Mouse (Mus musculus) urinary bladder, adult 2 months (tissue): ENCODE data around the gene Man2b2. TPM values are rescaled to one million over a fixed set of nuclear protein-coding genes. Genes with fewer than 3 reads are reported as not detected.
A peak's percentile ranks its signal among the peaks of the same experiment; 100 is the strongest.

Experiments used
- DNase-seq: peaks from one replicate; pipeline ENCODE4 v3.0.0; 2022; ENCODE audit warnings: low spot score
- polyA plus RNA-seq: library from polyadenylated mRNA; depleted of rRNA; stranded (reverse); fragments of >200 nt; gene quantifications from 2 replicates; pipeline ENCODE4 v1.2.3, GENCODE M21; 2012; rRNA removed

Man2b2 gene
- polyA plus RNA-seq: 42.0 and 46.6 TPM in 2 replicates

- DNase-seq: peak; percentile 90
Measured at GRCm38 (mm10) chr5:36829913-36830879, at the start of gene Man2b2. Gene Man2b2 (minus strand): TSS chr5:36830653.

DNA sequence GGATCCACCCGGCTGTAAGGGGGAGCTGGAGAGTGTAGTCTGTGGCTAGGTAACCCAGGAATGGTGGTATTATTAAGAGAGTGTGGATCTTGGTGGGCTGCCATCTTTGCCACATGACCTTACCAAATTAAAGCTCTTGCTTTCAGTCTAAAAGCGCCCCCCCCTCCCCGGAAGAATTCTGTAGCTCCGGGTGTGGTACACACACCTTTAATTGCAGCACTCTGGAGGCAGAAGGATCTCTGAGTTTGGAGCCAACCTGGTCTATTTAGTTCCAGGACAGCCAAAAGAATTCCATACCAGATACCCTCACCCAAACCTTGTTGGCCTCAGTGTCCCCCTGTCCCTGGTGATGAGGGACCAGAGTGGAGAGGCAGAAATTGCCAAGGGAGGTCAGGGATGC lies 48.3 kb upstream of the Man2b2 start:
- DNase-seq: no peak

- no peak for DNase-seq
Measured at GRCm38 (mm10) chr5:36877641-36878040, 47.2 kb upstream of the Man2b2 start.

GRCm38 (mm10) chr5:36876777-36877396 lies 46.4 kb upstream of the Man2b2 start:
- DNase-seq: no peak

- DNase-seq: no peak
Measured at GRCm38 (mm10) chr5:36875956-36876355, 45.5 kb upstream of the Man2b2 start.

- DNase-seq: no peak
Measured at GRCm38 (mm10) chr5:36870916-36871315, 40.5 kb upstream of the Man2b2 start.

DNA sequence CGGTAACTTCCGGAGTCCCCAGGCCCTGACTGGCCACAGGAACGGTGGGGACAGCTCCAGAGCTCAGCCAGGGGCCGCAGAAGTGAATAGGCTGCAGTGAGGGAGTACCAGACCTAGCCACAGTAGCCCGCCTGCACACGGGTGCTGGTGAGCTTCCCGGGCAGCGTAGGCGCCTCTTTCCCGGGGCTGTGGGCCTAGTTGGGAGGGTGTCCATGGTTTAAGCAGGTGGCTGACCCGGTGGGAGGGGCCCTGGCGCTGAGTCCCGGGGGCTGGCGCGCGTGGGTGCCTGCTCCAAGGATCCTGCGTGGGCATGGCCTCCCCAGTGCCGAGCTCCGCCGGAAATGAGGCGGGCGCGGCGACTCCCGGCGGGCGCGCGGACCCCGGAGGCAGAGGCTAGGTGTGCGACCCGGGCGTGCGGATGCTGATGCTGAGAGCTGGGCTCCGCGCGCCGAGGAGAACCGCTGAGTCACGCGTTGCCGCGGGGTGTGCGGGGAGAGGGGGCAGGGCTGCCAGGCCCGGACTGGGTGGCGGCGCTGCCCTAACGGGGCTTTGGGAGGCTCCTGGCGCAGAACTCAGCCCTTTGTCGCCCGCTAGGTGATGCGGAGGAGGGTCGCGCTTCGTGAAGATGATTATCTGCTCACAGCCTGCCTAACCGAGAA lies 39.3 kb upstream of the Man2b2 start:
- no peak for DNase-seq

DNA sequence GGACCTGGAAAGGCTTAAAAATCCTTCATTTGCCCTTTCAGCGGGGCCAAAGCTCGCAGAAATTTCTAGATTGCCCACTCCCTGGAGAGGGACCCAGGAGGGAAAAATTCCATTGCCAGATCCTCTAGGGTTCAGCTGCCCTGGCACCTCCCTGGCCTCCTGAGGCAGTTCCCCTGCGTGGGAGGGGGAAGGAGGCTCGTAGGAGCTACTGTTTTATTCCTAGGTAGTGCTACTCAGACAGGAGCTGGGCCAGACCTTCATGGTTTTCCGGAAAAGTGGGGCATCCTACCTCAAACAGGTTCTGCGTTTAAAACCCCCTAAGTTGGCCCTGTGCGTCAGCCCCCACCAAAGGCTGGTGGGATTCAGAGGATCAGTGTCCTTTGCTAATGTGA lies 38.7 kb upstream of the Man2b2 start:
- DNase-seq: no peak

GRCm38 (mm10) chr5:36868266-36869090 lies 38.0 kb upstream of the Man2b2 start, which contains the start of gene Ppp2r2c:
Gene Ppp2r2c (plus strand): TSS chr5:36868513.
- DNase-seq: no peak

DNA sequence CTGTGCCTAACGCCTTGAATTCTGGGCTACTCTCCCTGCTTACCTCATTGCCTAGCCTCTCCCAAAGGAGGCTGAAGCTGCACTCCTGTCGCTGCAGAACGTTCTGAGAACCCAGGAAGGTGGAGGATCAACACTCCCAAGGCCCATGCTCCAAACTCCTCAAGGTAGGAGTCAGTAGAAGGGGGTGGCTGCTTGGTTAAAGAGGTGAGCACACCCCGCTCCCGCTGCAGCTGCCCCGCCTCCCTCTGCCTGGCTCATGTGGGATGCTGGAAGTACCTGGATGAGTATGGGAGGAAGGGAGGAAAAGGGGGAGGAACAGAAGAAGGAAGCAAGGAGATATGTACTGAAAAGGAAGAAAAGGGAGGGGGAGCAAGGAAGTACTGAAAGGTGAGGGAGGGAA lies 37.1 kb upstream of the Man2b2 start:
- DNase-seq: no peak

DNA sequence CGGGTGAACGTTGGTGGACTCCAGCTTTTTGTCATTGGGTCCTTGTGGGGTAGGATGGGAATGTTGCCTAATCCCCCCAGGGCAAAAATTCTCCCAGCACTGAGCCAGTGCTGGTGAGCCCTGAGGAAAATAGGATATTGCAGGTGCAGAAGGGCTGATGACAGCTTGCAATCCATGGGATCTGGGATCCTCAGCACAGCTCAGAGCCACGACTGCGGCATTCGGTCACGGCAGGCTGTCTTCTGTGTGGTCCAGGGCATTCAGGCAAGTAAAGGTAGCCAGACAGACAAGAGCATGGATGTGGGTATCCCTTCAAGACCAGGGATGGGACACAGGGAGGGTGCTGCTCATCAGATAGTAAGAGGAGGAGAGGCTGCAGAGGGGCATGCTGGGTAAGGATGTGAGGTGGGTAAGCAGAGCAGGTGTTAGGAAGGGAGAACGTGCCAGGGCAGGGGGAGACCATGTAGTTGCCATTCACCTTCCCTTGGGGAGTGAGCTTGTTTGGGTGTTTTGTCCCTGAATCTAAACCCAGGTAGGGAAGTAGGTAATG lies 36.3 kb upstream of the Man2b2 start:
- DNase-seq: no peak

DNA sequence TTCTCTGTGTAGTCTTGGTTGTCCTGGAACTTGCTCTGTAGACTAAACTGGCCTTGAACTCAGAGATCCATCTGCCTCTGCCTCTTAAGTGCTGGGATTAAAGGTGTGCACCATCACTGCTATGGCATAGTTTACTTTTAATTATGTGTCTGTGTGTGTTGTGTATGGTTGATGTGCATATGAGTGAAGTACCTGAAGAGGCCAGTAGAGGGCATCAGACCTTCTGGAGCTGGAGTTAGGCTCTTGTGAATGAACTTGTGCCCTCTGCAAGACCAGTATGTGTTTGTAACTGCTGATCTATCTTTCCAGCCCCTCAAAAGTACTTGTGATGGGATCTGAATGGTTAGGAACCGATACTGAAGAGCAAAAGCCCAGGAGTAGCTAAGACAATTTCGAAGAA lies 30.6 kb upstream of the Man2b2 start:
- no peak for DNase-seq

DNA sequence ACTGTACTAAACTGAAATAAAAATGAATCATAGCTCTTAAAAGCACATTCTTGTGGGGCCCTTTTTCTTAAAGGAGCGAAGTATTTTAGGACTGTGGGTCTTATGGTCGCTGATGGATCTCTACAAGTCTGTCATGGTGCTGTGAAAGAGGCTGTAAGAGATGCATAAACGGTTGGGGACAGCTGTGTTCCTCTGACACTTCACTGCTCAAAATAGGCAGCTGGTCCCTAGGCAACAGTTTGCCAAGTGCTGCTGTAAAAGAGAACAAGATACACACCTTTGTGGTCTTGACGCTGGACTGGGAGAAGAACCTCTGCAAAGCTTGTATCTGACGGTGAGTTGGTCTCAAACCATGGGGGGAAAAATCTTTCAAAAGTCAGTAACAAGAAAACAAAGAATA lies 27.1 kb upstream of the Man2b2 start:
- DNase-seq: no peak

DNA sequence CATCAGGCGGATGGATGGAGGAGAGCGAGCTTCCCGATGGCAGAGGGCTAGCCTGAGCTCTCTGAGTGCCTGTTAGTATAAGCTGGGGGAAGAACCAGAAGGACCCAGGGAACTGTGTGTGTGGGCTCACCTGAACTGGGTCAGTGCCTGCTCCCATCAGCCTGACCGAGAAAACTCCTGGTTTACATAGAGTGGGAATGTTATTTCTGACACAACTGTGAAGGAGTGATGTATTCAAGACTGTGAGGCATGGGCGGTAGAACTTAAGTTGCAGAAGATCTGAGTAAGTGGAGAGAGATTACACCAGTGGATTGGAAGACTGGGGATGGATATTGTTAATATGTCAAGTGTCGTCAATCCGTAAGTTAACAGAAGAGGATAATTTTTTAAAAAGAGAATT lies 26.1 kb upstream of the Man2b2 start:
- no peak for DNase-seq

DNA sequence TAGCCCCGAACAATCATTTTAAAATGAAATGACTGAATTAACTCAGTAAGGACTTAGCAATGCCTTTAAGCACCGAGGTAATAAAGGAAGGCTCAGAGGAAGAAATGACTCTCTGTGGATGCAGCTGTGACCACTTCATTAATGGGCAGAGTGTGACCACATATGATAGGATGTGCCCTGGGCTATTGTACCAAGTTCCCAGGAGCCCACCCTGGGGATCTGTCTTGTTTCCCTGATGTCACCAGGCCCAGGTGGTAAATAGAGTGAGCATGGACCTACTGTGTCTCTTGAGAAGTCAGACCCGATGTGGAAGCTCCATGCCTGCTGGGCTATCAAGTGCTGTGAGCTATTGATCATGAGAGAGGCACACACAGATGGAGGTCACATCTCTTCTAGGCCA lies 24.7 kb upstream of the Man2b2 start:
- no peak for DNase-seq

GRCm38 (mm10) chr5:36851572-36851971 lies 21.1 kb upstream of the Man2b2 start:
- no peak for DNase-seq

- no peak for DNase-seq
Measured at GRCm38 (mm10) chr5:36844490-36844889, 14.0 kb upstream of the Man2b2 start.

- no peak for DNase-seq
Measured at GRCm38 (mm10) chr5:36841701-36842100, 11.2 kb upstream of the Man2b2 start.

GRCm38 (mm10) chr5:36840092-36840491 lies 9.6 kb upstream of the Man2b2 start:
- DNase-seq: no peak

- DNase-seq: no peak
Measured at GRCm38 (mm10) chr5:36839602-36840001, 9.1 kb upstream of the Man2b2 start.

GRCm38 (mm10) chr5:36839032-36839431 lies 8.6 kb upstream of the Man2b2 start:
- no peak for DNase-seq
